Mouse (Mus musculus) gastrocnemius, adult 18-20 months (tissue): ENCODE results near the gene Utp4. TPM values are rescaled to one million over a fixed set of nuclear protein-coding genes. Genes with fewer than 3 reads are reported as not detected.
"Not testable (repeated sequence)": the region's sequence is repeated elsewhere in the genome, so short reads cannot be mapped to it uniquely, and the experiment has no call there.

Experiments used
- DNase-seq: peaks from one replicate; pipeline ENCODE4 v3.0.0; 2021; ENCODE audit warnings: low spot score
- total RNA-seq, 2 experiments: library from RNA; stranded (reverse); gene quantifications; 2 replicates each; pipeline ENCODE4 v1.2.3; 2021

Utp4 gene
- total RNA-seq, 2 experiments from 2014 or later: 20.7 to 21.8 TPM

DNA sequence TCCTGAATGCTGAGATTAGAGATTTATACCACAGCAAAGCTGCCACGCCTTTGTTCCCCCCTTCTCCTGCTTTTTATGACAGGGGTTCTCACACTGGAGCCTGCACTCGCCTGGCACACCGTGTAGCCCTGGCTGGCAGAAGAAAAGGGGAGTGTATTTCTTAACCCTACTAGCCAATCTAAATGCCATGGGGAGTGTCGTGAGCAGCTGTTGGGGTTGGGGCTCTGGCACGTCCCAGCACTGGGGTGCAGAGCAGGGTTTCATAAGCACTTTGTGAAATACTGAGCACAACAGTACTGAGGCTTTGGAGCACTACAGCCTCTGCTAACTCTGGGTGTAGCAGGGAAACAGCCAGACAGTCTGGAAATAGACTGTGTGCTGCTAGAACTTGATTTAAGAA, 6.0 kb downstream of the Utp4 start:
- DNase-seq: no peak

DNA sequence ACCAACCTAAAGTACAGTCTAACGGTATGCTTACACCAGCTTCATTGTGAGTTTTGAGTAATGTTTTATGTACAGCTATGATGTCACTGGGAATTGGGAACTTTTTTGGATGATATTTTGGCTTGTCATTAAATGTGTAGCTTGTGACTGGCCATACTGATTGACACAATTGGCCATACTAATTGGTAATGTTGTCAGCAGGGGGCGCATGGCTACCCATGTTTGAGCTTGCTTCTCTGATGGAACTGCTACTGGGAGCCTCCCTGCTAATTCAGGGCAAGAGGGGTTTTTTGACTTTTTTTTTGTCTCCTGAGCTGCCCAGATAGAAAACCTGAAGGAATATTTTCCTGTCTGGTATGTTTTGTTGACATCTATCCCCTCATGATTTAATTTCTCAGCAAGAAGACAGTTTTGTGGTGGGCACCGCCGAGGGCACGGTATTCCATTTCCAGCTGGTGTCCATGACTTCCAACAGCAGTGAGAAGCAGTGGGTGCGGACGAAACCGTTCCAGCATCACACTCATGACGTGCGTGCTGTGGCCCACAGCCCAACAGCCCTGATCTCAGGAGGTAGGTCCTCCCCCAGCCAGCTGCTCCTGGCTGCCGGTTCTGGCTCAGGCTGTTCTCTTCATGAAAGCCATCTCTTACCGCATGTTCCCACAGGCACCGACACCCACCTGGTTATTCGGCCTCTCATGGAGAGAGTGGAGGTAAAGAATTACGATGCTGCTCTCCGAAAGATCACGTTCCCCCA, 12.5 kb downstream of the Utp4 start:
- peak; percentile 70 for DNase-seq

DNA sequence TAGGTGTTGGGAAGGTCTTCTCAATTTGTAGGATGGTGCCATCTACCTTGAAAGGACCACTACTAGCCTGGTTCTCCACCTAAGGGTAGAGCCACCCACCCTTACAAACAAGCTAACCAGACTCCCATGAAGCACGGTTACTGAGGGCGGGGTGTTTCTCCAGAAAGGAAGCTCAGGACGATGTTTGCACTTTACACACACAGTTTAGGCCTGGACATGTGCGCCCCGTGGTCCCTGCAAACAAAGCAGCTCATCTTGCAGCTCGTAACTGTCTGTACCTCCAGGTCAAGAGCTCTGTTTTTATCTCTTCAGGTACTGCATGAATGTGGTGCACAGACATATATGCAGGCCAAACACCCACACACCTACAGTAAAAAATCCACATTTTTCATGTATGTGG, 13.2 kb downstream of the Utp4 start:
- no peak for DNase-seq

DNA sequence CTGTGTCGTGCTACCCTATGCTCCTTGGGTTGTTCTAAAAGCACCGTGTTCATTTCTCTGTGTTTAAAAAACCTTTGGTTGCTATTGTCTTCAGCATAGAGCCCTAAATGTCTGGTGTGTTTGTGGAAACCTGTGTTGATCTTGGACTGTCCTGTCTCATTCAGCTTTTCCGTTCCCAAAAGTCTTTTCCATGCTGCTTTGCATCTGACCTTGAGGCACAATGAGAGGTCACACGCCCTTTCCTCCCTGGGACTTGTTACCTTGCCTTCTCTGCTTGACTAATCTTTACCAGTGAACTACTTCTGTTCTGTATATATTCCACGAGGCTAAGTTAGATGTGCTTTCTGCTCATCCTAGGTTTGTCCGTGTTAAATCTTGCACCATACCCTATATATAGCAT, 14.0 kb downstream of the Utp4 start:
- DNase-seq: no peak

DNA sequence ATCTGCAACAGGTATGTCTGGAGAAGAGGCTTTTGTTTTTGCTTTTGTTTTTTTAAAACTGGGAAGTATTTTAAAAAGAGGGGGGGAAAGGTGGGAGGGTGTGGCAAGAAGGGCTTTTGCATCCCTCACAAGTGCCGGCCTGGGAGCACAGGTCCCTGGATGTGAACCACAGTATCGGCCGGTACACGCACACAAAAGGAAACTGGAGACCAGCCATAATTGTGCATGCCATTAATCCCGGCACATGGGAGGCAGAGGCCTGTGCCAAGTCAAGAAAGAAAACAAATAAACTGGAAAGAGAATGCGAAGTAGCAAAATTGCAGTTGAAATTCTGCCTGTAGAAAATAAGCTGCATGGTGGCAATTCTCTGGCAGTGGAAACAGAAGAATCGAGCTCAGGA, 14.9 kb downstream of the Utp4 start:
- DNase-seq: no peak

DNA sequence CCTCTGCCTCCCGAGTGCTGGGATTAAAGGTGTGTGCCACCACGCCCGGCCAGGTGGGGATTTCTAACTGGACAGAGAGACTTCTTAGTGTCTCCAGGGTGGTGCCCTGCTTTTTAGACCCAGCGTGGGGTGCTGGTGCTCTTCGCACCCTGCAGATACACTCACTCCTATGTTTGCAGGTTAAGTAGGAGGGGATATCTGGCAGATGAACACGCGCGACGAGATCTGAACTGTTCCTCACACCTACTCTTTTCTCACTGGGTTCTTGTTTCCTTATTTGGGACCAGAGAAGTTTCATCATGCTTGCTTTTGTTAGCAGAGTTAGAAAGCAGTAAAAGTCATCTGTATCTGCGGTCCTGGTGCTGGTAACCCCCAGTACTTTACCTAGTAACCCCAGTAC, 20.2 kb downstream of the Utp4 start:
- DNase-seq: no peak

DNA sequence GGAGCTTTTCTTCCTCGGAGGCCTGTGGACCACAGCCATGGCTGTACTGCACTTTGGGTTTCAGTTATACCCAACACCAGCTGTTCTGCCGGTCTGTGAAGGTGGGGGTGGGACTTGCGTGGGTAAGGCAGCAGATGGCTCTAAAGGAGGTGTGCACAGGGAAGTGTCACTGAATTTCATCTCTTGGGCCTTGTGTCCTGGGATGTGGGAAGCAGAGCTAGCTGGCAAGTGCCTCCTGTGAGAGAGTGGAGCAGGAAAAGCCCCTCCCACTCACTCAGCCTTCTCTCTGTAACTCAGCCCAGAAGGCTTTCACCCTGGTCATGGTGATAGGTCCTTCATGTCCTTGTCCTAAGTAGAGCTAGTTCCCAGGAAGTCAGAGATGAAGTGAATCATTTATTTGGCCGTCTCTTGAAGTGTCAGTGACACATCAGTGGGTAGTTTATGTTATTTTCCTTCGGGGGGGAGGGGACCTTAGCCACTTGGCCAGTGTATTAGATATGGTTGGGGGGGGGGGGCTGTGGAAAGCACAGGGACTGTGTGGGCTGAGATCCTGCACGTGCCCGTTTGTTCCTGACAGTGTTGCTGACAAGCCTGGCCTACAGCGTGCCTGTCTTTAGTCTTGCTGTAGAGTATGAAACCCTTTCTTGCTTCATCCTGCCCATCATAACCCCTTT, 26.4 kb downstream of the Utp4 start:
- no peak for DNase-seq

DNA sequence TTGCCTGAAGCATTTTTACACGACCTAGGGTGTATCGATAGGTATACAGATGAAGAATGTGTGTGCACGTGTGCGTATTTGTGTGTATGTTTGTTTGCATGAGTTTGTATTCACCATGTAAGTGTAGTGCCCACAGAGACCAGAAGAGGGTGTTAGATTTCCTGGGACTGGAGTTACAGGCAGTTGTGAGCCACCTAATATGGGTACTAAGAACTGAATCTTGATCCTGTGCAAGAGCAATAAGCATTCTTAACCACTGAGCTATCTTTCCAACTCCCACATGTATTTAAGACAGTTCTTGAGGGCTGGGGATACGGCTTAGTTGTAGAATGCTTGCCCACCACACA, 26.9 kb downstream of the Utp4 start:
- DNase-seq: no peak

DNA sequence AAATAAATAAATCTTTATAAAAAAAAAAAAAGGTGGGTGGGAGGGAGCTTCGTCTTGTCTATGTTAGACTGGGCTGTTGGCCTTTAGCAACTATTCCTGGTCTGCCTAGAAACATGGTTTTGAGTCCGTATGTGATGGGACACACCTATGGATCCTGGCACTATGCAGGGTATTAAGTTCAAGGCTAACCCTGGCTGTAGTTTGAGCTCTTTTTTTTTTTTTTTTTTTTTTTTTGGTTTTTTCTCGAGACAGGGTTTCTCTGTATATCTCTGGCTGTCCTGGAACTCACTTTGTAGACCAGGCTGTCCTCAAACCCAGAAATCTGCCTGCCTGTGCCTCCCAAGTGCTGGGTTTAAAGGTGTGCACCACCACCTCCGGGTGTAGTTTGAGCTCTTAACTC, 30.6 kb downstream of the Utp4 start:
- no peak for DNase-seq

DNA sequence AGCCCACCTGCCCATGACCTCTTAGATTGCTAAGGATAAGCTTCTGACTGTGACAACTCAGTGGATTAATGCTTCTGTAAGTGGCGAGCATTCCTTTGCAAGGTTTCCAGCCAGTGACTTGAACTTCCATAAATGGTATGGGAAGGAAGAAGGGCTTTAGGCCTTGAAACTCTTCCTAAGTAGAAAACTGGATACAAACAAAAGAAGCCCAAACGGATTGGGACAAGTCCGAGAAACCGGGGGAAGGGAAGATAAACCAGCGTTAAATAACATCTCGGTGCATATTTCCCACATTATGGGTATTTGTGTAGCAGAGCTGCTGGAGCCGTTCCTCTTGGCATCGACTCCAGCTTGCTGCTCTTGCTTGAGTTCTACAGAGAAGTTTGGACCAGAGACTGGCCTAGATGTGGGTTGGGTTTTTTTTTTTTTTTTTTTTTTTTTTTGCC, 31.5 kb downstream of the Utp4 start:
- DNase-seq: no peak

DNA sequence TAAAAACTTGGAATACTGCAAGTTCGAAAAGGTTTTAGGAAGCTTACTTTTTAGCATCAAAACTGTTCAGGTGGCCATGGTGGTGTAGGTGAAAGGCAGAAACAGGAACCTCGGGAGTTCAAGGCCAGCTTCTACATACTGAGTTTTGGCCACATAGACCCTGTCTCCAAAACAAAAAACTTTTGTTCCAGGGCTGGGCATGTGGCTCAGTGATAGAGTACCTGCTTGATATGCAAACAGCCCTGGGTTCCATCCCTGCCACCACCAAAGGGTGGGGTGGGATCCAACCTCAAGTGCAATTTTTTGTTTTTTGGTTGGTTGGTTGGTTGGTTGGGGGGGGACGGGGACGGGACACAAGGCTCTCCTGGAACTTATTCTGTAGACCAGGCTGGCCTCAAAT, 32.0 kb downstream of the Utp4 start:
- DNase-seq: no peak

DNA sequence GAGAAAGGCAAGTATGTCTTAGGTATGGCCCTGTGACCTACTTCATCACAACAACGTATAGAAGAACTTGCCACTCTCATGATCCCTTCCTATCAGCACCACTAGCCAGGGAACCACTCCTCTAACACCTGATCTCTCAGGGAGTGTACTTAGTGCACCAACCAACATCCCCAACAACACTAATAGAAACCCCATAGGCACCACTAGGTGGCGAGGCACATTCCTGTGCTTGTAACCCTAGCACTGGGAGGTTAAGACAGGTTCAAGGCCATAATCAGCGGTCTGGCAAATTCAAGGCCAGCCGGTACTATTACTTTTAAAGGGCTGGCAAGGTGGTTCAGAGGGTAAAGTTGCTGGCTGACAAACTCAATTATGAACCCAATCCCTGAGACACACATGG, 33.8 kb downstream of the Utp4 start:
- no peak for DNase-seq

DNA sequence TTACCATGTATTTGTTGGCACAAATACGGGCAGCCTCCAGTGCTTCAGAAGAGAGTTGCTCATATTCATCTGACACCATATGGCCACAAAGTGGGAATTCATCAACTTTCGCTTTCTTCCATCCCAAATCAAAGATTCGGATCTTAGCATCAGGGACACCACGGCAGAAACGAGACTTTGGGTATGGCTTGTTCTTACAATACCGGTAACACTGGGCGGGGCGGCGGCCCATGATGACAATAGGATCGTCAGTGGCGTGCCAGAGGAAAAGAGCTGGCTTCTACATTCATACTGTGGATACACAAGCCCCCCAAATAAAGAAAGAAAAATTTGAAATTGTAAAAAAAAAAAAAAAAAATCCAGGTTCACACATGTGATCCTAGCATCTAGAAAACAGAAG, 34.7 kb downstream of the Utp4 start:
- not testable (repeated sequence) for DNase-seq

DNA sequence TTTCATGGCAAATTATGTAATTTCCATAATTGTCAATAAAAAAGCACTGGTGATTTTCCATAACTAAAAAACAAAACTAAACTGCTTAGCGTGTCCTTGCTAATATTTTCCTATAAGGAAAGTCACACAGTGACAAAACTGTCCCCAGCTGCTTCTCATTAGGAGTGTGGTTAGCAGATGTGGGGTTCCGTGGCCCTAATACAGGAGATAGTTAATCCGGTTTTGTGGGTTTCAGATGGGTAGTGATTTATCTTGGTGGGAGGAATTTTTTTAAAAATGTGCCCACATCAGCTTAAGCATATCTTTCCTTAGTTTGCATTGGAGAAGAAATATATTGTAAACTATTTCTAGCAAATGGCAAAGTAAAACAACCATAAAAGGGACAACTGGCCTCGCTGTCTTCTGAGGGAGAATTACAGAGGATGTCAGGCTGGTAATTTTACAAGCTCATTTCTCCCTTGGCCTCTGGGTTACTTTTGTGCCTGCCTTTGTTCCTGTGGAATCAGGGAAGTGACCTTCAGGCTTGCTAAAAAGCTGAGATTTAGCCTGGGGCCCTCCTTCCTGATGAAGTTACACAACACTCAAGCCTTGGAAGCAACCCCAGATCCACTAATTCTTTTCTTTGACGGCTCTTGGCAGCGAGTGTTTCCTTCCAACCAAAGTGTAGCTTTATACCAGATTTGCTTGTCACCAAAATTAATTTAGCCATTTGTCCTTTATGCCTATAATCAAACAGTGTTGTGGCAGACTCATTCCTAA, 35.9 kb downstream of the Utp4 start:
- peak; percentile 72 for DNase-seq

DNA sequence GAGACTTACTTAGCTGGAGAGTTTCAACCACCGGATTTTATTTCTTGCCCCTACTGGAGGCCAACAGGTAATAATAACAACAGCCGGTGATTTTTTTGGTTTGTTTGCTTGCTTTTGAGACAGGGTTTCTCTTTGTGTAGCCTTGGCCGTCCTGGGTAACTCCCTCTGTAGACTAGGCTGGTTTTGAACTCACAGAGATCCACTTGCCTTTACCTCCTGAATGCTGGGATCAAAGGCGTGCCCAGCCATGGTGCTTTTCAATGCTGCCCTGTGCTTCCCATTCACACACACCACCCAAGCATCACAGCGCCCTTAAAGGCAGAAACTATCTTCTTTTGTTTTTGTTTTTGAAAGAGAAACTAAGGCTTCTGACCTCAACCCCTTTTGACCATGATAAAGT, 36.5 kb downstream of the Utp4 start:
- no peak for DNase-seq

DNA sequence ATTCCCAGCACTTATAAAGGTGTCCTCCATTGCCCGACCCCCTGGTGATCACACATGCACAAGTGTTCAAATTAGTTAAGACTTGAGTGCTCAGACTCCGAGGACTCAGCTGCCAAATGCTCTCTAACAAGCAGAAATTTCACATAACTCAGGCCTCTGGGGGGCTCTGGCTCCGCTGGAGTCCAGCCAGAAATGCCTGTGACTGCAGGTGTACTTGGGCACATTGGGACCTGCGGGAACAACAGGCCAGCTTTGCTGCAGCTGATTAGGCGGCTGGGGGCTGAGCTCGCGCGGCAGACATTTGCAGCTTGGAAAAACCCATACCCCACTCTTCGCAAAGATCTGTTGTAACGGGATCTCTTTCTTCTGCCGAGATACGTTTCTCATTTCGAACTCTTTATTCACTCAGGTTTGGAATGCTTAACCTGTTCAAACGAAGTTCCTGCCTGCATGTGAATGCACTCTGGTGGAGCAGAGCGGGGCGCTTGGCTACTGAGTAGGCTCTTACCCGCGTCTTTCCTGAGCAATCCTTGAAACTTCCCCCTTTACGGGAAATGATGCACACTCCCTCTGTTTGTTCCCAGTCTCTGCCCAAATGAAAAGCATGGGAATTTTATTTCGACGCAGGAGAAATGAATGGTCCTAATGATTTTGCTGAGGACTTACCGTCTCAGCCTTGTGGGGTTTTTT, 39.1 kb downstream of the Utp4 start:
- DNase-seq: no peak

DNA sequence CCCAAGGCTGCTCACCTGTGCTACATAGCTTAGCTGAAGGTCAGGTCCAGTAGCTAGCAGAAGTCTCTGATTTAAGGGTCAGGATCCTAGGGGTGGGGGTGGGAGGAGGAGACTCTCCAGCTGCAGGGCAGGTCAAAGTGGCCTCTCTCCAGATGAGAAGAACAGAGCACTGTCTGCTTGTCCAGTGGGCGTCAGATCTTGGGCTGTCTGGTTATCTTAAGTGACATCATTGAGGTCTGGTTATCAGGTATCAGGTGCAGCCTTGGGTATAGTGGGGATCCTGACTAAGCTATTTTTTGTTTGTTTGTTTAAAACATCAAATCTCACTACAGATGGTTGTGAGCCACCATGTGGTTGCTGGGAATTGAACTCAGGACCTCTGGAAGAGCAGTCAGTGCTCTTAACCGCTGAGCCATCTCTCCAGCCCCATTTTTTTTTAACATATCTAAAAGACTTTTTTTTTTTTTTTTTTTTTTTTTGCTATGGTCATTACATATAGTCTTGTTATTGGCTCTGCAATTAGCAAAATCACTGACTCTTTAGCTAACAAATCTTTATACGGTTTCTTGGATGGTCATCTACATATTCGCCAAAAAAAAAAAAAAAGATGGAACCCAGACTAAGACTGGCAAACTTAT, 40.2 kb downstream of the Utp4 start:
- DNase-seq: no peak

DNA sequence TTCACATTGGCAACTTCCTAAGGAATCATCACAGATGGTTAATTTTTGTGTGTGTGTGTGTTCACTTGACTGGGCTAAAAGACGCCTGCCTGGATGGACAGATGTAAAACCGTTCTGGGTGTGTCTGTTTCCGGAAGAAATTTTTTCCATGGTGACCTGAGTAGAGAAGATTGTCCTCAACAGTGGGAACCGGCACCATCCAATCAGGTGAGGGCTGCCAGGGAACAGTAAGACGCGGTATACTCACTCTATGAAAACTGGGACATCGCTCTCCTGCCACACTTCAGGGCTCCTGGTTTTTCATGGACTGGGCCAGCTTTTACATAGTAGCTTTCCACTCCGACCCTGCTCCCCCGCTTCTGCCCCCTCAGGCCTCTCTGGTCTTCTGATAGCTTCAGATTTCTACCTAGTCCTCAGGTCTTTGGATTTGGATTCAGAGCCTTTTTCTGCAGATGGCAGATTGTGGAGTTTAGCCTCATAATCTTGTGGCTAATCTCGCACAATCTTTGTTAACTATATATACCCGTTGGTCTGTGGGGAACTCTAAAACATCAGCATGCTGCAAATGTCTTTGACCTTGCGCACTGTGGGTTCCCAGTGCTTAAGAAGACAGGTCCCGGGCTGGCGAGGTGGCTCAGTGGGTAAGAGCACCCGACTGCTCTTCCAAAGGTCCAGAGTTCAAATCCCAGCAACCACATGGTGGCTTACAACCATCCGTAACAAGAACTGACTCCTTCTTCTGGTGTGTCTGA, 41.0 kb downstream of the Utp4 start:
- DNase-seq: no peak

DNA sequence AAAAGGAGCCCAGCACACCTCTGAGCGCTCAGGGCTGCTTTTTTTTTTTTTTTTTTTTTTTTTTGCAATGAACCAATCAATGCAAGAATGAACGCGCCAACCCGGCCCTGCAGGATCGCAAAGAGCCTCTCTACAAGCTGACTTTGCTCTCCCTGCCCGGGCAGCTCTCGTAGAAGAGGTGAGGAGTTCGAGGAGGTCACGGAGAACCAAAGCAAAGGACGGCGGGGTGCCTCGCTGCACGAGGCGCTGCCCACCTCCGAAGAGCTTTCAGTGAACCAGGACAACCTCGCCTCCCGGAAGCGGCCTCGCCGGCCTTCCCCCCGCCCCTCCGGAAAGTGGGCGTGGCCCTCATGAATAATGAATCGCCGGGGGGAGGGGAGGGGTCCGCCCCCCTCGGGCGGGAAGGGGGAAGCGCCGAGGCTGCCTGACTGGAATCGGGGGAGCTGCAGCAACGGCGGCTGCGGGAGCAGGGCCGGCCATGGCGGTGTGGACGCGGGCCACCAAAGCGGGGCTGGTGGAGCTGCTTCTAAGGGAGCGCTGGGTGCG, 42.0 kb downstream of the Utp4 start, which contains the start of gene Sntb2:
TSS of gene Sntb2 (plus strand) at position 427 of the 546 bp plus-strand sequence.
- peak; percentile 88 for DNase-seq

DNA sequence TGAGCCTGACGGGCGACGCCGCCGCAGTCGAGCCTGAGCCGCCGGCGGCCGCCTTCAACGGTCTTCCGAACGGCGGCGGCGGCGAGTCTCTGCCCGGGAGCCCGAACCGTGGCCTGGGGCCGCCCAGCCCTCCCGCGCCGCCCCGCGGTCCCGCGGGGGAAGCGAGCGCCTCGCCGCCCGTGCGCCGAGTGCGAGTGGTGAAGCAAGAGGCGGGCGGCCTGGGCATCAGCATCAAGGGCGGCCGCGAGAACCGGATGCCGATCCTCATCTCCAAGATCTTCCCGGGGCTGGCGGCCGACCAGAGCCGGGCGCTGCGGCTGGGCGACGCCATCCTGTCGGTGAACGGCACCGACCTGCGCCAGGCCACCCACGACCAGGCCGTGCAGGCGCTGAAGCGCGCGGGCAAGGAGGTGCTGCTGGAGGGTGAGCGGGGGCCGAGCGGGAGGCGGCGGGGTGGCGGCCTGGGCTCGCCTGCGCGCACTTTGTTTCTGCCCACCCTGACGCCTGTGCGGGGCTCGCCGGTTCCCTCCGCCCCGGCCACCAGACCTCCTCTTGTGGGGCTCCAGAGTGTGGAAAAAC, 42.6 kb downstream of the Utp4 start:
- peak; percentile 31 for DNase-seq
